Mouse (Mus musculus) cerebellum, adult 18-20 months (tissue): ENCODE results near the gene Slc38a2.

Experiments used
- DNase-seq, 2 experiments: peaks; one replicate each; pipeline ENCODE4 v3.0.0; 2021

Slc38a2 gene

GRCm38 (mm10) chr15:96660590-96661141 is 38.9 kb downstream of the Slc38a2 start:
- DNase-seq, result no peak

GRCm38 (mm10) chr15:96658275-96658602 is 41.3 kb downstream of the Slc38a2 start:
- DNase-seq, result no peak

GRCm38 (mm10) chr15:96657576-96658274 is 41.8 kb downstream of the Slc38a2 start:
- no peak for DNase-seq

- DNase-seq, result no peak
Measured at GRCm38 (mm10) chr15:96655514-96655913, 44.0 kb downstream of the Slc38a2 start.

GRCm38 (mm10) chr15:96654714-96655113 is 44.8 kb downstream of the Slc38a2 start:
- no peak for DNase-seq

- DNase-seq, result no peak
Measured at GRCm38 (mm10) chr15:96653011-96653410, 46.5 kb downstream of the Slc38a2 start.

GRCm38 (mm10) chr15:96652531-96652930 is 47.0 kb downstream of the Slc38a2 start:
- DNase-seq, result no peak

- DNase-seq, result no peak
Measured at GRCm38 (mm10) chr15:96647376-96647775, 52.2 kb downstream of the Slc38a2 start.

- DNase-seq, result peak; percentile 55 to 72
Measured at GRCm38 (mm10) chr15:96642436-96643405, 56.8 kb downstream of the Slc38a2 start, which contains the start of gene Slc38a1. Slc38a1 (minus strand) TSS chr15:96642913.

- peak; percentile 50 to 62 for DNase-seq
Measured at GRCm38 (mm10) chr15:96641821-96642435, 57.6 kb downstream of the Slc38a2 start.

- DNase-seq, result peak; percentile 81
Measured at GRCm38 (mm10) chr15:96641111-96641820, 58.3 kb downstream of the Slc38a2 start.

- DNase-seq, result peak; percentile 38 to 50
Measured at GRCm38 (mm10) chr15:96640291-96640985, 59.1 kb downstream of the Slc38a2 start.

GRCm38 (mm10) chr15:96639630-96640029 is 59.9 kb downstream of the Slc38a2 start:
- DNase-seq, result peak in 1 of 2 experiments; percentile 43

- DNase-seq, result peak; percentile 24 to 38
Measured at GRCm38 (mm10) chr15:96638656-96639055, 60.9 kb downstream of the Slc38a2 start.

- no peak for DNase-seq
Measured at GRCm38 (mm10) chr15:96638173-96638572, 61.4 kb downstream of the Slc38a2 start.
